Mouse (Mus musculus) thymus, postnatal 4 days (tissue): Measurements from ENCODE around the gene Kmt5b.

Source experiments
- DNase-seq: peaks from one replicate; pipeline ENCODE4 v3.0.0; 2021

Kmt5b gene

DNA sequence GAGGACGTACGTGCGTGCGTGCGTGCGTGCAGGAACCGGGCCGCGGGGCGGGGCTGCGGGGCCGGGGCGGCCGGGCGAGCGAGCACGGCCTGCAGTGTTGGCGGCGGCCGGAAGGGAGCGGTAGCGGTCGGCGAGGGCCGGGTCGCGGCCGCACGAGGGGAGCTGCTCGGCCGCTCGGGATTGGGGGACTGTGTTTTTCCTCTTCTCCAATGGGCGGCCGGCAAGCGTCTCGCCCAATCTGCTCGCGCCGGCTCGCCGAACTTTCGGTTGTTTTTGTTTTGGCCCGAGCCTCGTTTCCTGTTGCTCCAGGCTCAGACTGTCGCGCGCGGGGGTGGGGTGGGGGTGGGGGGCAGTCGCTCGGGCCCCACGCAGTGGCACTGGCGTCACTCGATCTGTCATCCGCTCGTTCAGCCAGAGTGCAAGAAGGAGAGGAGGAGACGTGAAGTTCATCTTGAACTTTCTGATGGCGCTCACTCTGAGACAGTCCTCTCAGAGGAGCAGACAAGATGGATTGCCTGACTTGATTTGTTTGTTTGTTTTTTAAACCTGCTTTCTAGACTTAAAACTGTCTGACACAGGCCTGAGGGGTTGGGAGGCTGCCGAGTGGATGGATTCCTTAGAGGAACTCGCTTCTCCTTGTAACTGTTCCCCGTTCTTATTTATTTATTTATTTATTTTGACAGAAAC, 1.6 kb downstream of the Kmt5b start:
- peak; percentile 96 for DNase-seq

DNA sequence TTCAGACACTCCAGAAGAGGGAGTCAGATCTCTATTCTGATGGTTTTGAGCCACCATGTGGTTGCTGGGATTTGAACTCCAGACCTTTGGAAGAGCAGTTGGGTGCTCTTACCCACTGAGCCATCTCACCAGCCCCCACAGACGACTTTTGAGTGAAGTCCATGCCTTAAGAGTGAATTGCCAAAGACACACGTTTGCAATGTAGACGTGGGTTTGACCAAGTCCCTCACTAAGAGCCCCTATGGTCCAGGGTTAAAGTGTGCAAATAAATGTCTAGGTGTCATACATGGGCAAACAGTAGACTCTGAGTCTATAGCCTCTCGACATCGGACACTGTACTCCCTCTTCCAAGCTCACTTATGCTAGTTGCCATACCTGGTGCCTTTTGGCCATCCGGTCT, 2.3 kb downstream of the Kmt5b start:
- no peak for DNase-seq

DNA sequence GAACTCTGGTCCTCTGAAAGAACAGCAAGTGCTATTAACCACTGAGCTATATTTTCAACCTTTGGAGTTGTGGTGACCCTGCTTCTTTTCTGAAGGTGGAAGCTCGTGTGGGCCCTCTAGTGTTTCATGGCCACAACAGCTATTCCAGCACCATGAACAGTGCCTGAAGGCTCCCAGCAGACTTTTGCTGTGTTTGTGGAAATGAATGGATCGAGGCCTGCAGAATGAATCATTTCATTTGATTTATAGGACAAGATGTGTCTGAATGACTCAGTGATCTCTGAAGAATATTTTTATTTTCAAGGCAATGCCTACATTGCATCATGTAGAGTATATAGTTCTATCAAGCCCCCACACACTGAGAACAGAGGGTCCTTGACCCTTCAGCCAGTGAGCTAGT, 6.9 kb downstream of the Kmt5b start:
- peak; percentile 48 for DNase-seq

DNA sequence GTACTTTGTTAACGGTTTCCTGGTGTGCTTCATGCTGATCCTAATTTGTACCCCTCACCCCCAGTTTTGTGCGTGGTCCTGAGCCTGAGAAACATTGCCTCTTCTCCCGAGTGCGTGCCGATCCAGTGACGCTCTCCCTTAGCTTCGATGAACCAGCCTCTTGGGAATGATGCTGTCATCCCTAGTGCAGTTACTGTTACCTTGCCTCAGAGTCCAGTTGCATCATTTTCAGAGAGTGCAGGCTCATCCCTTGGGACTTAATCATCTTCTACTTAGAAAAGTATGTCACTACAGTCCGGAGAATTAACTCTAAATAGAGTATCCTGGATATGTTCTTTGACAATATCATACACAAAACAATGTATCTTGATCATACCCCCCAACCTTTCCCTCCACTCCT, 11.5 kb downstream of the Kmt5b start:
- no peak for DNase-seq

DNA sequence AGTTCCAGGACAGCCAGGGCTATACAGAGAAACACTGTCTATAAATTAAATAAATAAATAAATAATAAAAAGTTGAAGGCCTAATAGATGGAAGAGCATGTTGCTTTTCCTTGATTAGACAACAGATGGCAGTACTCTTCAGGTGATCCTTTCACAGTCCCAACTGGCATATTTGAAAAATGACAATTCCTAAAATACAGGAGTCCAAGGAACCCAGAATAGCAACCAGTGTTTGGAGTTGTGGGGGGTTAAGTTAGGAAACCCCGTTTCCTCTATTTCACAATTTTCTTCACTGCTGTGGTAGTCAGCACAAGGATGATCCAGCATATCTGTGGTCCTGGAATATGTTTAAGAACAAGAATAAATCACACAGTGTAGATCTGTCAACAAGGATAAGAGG, 22.9 kb downstream of the Kmt5b start:
- no peak for DNase-seq

DNA sequence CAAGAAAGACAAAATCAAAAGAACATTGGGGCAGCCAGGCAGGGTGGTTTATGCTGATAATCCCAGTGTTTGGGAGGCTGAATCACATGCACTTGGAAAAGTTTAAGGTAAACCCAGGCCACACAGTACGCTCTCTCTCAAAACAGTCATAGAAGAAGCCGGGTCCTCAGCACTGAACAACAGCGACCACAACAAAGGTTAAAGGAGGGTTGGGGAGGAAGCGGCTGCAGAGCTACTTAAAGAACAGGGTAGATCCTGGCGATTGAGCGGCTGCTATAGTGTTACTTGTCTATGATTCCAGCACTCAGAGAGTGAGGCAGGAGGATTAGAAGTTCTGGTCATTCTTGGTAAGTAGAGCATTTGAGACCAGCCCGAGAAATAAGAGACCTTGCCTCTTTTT, 38.3 kb downstream of the Kmt5b start:
- peak; percentile 31 for DNase-seq

DNA sequence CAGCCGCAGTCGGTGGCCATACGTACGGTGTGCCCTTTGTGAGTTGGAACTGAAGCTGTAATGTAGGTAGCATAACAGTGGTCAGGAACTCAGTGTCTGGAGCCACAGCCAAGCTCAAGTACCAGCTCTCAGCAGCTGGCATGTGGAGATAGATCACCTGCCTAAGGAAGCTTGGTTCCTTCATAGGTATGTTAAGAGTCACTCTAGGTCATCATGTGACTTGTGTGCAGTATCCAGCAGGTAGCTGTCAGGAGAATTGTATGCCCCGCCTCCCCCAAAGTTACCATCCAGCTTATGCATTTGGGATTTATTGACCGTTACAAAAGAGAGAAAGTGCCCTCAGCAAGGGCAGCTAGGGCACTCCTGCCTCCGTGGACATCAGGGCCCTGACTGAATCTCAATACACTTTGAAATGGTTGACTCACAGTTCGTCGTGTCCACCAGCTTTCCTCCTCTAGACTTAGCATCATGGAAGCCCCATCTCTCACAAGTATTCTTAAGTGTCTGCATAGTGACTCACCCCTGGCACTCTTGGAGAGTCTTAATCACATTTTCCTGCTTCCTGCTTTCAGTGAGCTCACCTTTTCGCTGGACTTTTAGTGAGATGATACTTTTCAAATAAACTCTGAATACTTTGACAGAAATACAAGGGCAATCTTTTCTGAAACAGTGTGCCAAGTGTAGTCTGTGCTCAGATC, 43.5 kb downstream of the Kmt5b start:
- no peak for DNase-seq

DNA sequence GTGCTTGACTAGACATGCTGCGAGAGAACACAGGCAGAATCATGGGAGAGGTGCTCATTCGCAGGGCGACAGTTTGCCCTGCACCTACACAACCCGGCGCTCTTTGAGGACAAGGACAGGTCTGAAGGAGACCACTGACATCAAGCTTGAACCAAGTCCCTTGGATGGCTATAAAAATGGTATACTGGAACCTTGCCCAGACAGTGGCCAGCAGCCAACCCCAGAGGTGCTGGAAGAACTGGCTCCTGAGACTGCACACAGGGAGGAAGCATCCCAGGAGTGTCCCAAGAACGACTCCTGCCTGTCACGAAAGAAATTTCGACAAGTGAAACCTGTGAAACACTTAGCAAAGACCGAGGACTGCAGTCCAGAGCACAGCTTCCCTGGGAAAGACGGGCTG, 47.2 kb downstream of the Kmt5b start:
- DNase-seq = no peak

DNA sequence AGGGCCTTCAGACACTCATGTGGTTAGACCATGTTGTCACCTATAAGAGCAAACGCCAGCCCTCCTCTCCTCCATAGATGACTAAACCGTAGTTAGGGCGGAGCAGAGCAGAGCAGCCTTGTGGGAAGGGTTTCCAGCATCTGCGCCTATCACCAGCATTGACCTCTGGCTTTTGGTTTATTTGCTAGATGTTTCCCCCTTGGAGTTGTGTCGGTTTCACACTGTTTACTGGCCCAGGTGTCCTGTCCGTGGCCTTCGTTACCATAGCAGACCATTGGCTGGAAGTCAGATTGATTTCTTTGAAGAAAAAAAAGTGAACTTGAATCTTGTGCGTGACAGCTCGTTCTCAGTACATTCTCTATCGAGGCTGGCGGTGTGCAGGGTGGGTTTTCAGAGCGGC, 48.6 kb downstream of the Kmt5b start:
- DNase-seq = no peak

DNA sequence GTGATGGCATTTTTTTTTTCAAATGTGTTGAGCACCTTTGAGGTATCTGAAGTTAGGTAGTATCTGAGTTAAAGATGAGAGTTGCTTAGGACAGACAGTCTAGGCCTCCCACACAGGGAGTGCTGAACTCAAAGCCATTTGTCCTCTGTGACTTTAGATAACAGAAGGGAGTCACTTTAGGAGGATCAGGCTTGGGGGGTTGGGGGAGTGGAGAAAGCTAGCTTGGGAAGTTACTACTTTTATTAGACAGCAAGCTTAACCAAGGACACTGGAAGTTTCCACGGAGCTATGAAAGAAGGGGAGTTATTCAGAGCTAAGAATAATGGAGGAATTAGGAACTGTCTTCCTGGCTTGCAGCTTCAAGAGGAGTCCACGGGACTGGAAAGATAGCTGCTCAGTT, 51.9 kb downstream of the Kmt5b start:
- no peak for DNase-seq

DNA sequence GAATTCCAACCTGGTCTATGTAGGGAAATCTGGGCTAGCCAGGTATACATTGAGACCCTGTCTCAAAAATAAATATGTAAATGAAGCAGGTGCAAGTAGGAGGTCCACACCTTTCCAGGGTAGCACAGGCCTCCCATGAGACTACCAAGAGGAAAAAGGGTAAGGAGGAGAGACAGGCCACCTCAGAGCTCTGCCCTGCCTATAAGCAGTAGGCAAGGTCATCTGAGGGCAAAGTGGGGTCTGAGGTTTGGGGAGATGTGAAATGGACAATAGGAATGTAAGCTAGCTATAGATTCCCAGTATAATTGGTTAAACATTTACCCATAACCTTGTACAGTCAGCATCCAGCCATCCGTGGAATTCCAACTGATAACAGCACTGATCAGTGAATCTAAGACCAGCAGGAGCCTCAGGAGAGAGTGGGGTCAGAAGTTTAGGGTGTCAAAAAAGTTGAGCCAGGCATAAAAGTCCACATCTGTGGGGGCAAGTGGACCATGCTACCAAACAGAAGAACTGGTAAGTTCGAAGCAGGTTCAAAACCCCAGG, 52.8 kb downstream of the Kmt5b start:
- DNase-seq = no peak

DNA sequence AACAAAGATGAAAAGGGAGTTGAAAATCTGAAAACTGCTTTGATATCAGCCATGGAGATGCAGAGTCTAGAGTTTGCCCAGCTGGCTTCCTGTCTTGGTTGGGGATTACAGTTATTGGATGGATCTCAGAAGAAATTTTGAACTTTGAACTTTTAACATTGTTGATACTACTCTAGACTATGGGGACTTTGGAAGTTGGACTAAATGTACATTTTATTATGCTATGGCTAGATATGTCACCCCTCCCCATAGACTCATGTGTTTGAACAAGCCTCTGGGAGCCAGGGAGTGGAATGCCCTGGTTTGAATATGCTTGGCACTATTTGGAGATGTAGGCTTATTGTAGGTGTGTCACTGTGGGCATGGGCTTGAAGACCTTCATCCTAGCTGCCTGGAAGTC, 57.8 kb downstream of the Kmt5b start:
- DNase-seq = no peak

DNA sequence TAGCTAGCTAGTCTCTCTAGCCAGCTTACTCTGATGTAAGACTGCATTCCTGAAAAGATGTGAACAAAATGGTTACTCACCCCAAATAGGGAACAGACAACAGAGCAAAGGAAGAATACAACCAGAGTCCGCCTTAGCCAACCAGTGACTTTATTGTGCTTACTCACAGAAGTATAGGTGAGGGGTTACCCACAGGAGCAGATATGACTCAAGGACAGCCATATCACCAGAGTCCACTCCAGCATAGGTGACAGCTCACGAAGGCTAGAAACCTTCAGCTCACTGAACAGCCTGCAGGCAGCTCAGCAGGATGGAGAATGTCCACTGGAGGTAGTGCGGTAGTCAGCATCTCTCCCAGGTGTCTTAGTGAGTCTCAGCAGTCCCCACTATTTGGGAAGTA, 62.6 kb downstream of the Kmt5b start:
- no peak for DNase-seq

DNA sequence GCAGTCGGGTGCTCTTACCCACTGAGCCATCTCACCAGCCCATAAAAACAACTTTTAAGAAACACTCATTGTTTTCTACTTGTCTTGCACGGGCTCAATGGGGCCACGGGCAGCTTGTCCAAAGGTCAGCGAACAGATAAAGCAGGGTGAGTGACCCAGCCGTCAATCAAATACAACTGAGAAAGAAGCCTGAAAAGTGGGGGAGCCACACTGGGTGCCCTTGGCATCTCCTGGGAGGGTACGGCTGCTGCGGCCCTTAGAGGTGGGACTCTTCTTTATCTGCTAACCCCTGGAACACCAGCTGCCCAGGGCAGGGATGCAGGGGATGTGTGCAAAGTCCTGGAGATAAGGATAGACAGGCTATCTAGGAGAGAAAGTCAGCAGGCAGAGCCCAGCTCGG, 64.5 kb downstream of the Kmt5b start:
- no peak for DNase-seq

DNA sequence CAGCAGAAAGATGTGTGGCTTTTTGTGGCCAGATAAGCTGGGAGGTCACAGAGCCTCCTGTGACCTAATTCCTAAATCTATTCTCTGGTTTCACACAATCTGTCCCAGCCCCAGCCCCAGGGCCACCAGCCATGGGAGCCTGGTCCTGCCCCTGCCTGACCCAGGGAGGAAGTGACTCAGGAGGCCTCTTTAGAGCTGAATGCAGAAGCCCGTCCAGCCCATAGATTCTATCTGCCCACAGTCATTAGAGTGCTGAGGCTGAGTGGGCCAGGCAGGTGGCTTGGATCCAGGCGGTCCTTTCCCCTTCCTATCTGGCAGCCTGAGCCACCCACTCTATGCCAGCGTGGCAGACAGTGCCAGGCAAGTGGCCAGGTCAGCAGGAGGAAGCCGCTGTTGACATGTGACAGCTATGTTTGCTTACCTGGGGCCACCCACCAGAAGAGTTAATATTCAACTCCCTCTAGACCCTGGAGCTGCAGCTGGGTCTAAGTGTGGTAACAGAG, 65.7 kb downstream of the Kmt5b start:
- DNase-seq = no peak

DNA sequence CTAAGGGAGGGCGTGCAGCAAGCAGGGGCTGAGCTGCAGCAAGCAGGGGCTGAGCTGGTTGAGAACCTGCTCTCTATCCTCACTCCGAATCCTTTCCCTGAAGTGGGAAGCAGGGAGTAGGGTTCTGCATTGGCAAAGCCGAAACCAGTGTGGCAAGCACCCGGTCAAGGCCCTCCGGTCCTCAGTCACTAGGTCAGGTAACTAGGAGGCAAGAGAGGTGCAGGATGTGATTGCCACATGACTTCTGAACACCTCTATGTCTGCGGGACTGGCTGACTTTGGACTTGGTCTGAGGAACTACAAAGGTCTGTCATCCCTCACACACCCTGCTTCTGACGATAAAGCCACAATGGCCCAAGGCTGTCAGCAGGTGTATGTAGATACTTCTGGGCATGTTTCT, 67.1 kb downstream of the Kmt5b start:
- no peak for DNase-seq

DNA sequence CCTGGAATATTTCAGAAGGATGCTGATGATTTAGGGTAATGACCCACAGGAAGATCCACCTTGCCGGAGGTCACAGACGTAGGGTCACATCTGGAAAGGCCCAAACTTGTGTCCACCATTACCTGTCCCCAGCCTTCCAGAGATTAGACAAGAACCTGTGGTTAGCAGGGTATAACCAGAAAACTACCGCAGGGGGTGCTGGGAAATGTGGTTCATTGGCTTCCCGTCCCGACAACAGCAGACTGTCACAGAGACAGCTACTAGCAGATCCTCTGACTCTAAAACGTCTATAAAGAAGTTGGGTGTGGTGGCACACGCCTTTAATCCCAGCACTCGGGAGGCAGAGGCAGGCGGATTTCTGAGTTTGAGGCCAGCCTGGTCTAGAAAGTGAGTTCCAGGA, 69.6 kb downstream of the Kmt5b start:
- DNase-seq = peak; percentile 65

DNA sequence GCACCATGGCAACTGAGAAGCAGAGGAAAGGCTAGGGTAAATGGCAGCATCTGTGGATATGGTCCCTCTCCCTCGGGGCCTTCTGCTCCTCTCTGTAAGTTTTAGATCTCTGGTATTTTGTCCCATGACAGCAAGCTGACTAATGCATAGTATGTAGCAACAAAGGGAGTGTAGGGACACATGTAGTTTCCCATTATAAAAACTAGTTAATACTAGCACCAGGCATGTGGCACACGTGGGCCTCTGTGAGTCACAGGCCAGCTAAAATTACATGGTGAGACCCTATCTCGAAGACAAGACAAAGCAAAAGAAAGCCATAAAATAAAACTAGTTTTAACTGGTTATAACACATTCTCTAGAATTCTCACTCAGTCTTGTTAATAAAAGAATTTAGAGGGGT, 71.7 kb downstream of the Kmt5b start:
- DNase-seq = no peak

DNA sequence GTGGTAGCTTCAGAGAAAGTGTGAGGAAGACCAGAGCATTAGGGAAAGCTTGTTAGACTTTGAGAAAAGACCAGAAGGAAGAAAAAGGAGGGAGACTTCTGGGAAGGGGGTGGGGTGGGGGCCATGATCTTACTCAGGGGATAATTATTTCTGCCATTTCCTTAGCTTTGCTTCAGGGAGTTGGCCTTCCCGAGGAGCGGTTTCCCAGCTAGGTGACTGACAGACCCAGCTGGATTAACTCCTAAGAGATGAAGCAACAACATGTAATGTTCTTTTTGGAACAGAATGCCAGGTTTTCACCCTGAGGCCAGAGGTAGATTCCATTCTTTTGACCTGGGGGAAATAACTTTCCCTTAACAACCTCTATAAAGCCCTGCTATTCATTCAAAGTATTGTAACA, 72.5 kb downstream of the Kmt5b start:
- DNase-seq = no peak

DNA sequence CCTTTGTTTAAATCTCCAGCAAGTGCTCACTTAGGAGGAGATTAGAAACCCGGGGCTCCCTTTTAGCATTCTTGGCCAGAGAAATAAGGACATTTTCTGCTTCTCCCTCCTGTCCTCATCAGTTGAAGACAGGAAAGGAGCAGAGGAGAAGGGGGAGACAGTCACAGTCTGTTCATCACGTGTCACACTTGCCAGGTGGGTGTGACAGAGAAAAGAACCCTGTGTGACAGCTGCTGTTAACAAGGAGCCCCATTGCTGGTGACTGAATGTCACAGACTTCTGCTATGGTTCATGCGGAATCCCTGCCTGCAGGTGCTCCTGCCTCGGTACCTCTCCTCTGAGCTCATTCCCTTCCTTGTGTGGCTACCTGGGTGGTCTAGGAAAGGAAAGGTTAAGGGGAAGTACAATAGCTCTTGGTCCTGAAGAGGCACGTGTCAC, 73.0 kb downstream of the Kmt5b start:
- DNase-seq = peak; percentile 52

DNA sequence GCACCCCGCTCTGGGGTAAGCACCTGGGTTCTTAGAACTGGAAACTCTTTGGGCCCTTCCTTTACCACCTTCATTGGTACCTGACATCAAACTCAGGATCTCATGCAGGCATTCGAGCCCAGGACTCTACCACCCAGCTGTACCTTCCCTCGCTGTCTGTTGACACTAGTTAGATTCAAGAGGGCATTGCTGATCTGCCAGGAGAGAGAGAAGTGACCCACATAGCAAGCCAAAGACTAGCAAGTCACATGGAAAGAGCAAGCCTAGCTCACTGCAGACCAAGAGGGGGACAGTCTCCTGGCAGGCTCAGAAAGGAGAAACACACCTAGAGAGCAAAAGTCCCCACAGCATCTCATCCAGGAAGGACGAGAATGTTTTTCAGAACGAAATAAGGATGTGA, 73.5 kb downstream of the Kmt5b start:
- no peak for DNase-seq

DNA sequence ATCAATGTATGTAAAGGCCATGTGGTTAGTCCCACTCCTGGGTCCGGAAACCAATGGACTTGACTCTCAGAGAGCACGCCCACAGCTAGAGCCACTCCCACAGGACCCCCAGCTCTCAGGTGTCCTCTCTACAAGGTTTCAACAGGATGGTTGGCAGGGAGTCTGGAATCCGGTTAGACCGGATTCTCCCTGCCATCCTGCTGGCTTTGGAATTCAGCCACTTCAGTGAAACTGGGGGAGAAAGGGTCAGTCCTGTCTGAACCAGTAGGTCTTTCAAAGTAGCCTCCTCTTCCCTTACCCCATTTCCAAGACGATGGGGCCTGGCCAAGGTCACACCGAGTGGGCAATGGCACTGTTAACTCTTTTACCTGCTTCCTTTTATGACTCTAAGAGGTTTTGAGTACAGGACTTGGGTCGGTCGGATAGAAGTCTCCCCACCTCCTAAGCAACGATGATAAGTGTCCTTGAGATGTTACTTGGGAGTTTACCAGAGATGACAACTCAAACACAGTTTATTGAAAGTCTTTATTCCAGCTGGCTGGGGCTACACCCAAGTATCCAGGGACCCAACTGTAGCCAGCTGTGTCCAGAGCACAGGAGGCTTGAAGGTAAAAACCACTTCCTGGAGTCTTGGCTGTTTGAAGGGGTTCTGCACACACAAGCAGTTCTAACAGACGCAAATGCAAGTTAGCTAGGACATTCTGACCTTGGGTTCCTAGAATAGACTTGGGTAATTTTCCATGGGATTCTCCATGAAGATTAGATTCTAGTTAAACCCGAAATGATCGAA, 75.3 kb downstream of the Kmt5b start:
- no peak for DNase-seq

DNA sequence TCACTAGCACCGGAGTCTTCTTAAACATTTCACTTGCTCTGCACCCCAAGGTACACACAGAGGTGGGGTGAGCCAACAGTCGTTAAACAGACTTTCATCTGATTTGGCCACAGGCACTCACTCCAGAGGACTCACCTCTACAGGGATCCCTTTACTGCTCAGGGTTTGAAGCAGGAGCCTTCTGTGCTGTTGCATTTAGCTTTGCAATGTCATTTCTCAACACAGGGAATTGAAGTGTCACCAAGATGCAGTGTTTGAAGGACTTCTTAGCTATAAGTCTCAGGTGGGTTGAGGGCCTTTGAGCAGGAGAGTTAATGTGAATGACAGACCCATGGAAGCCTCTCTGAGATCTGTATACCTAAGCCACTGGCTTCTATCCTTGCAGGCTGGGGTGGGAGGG, 76.4 kb downstream of the Kmt5b start:
- DNase-seq = no peak

DNA sequence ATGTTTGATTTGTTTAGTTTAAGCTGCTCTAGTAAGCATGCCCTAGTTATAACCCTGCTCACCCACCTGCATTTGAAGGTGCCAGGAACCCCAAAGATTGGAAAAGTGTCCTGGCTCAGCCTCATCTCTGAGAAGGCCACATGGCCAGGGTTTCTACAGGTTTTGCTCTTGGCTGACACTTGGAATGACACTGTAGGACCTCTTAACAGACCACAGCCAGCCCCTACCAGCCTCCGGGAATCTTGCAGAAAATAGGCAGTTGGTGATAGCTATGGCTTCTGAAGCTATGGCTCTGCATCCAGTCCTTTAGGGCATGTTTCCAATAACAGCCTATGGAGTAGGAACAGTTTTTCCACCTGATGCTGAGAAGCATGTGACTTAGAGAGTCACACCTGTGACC, 77.6 kb downstream of the Kmt5b start:
- DNase-seq = no peak
